Mouse (Mus musculus): Measurements from ENCODE around the gene Mindy4. TPM values are rescaled to one million over a fixed set of nuclear protein-coding genes. Genes with fewer than 3 reads are reported as not detected.

Gene Mindy4
- polyA plus RNA-seq, 3 experiments from 2014 or later, result not detected

GRCm38 (mm10) chr6:55210423-55211365 is 7.5 kb downstream of the Mindy4 start:
- no peak for ATAC-seq

- no peak for ATAC-seq
Observed at GRCm38 (mm10) chr6:55214541-55214940, 11.4 kb downstream of the Mindy4 start.

- no peak for ATAC-seq
Observed at GRCm38 (mm10) chr6:55218232-55218631, 15.0 kb downstream of the Mindy4 start.

GRCm38 (mm10) chr6:55223986-55224385 is 20.8 kb downstream of the Mindy4 start:
- ATAC-seq, result no peak

- no peak for ATAC-seq
Observed at GRCm38 (mm10) chr6:55230048-55230447, 26.9 kb downstream of the Mindy4 start.

GRCm38 (mm10) chr6:55232101-55232500 is 28.9 kb downstream of the Mindy4 start:
- no peak for ATAC-seq

- ATAC-seq, result no peak
Observed at GRCm38 (mm10) chr6:55232524-55233264, 29.5 kb downstream of the Mindy4 start.

- no peak for ATAC-seq
Observed at GRCm38 (mm10) chr6:55233326-55233725, 30.1 kb downstream of the Mindy4 start.

GRCm38 (mm10) chr6:55234636-55235035 is 31.5 kb downstream of the Mindy4 start:
- no peak for ATAC-seq

- no peak for ATAC-seq
Observed at GRCm38 (mm10) chr6:55235733-55236132, 32.5 kb downstream of the Mindy4 start.

GRCm38 (mm10) chr6:55239931-55240330 is 36.7 kb downstream of the Mindy4 start:
- no peak for ATAC-seq

GRCm38 (mm10) chr6:55240591-55241260 is 37.5 kb downstream of the Mindy4 start:
- ATAC-seq, result no peak

GRCm38 (mm10) chr6:55241479-55241878 is 38.3 kb downstream of the Mindy4 start:
- ATAC-seq, result no peak

- ATAC-seq, result no peak
Observed at GRCm38 (mm10) chr6:55245680-55246079, 42.5 kb downstream of the Mindy4 start.

- no peak for ATAC-seq
Observed at GRCm38 (mm10) chr6:55246441-55246840, 43.3 kb downstream of the Mindy4 start.

GRCm38 (mm10) chr6:55246911-55247438 is 43.8 kb downstream of the Mindy4 start:
- no peak for ATAC-seq

GRCm38 (mm10) chr6:55249263-55249662 is 46.1 kb downstream of the Mindy4 start:
- no peak for ATAC-seq

- ATAC-seq, result no peak
Observed at GRCm38 (mm10) chr6:55250809-55251208, 47.6 kb downstream of the Mindy4 start.

- no peak for ATAC-seq
Observed at GRCm38 (mm10) chr6:55251596-55251995, 48.4 kb downstream of the Mindy4 start.

- ATAC-seq, result no peak
Observed at GRCm38 (mm10) chr6:55252731-55253247, 49.6 kb downstream of the Mindy4 start.

- no peak for ATAC-seq
Observed at GRCm38 (mm10) chr6:55256500-55257191, 53.5 kb downstream of the Mindy4 start.

GRCm38 (mm10) chr6:55257246-55257645 is 54.1 kb downstream of the Mindy4 start:
- ATAC-seq, result no peak

Data from inflammation-experienced regulatory T-cells, adult 6 months (primary cell).